Mouse (Mus musculus) kidney, adult 18-20 months (tissue): ENCODE results near the gene Hexdc.

Experiments used
- DNase-seq: peaks from one replicate; pipeline ENCODE4 v3.0.0; 2021

Hexdc gene

DNA sequence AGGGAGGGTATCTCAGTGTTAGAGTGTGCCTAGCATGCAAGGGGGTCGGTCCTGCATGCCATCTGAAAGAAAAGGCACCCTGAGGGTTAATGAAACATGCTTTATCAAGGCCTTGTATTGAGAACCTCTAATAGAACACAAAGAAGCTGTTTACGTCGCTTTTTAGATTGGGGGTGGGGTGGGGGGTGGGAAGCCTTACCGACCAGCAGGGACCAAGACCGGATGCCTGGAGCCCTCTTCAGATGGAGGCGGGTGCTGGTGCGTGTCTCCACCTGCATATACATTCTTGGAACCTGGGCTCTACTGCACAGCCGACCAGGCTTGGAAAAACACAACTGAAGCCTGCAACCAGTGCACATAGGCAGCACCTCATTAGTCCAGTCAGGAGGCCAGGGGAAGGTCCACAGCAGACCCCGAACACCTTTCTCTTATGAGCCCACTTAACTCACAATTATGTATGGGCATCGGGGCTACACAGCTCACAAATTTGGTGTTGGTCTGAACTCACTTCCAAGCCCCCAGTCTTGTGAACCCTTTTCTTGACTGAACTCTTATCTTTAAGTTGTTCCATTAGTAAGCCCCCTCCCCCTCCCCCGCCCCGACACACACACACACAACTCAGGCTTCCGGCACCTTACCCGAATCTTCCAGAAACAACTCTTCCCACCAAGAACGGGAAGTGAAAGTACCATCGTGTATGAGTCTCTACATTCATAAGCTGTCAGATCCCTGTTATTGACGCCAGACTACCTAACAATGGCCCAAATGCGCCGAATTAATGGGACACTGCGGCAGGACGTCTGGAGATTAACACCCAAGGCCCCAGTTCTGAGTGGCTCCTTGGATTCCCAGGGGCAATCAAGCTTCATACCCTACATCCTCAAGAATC is 24.1 kb downstream of the Hexdc start:
- no peak for DNase-seq

DNA sequence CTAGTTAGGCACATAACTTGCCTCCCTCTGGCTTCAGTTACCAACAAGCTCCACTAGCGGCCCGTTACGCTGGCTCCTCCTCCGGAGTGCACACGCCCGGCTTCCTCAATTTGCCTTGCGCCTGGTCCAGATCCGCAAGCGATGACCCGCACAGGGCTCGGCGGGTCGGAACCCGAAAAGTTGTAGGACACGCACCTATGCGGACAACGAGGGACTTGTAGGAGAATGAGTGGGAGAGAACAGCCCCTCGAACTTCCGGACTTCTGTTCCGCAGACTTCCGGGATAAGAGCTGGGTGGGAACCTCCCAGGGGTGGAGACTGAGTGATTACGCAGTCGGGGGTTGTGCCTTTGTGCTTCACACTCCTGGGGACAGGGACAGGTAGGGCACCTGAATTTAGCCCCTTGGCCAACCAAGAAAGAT is 24.8 kb downstream of the Hexdc start, which contains the start of gene Cybc1:
TSS of gene Cybc1 (minus strand) at position 305 of the 422 bp plus-strand sequence.
- DNase-seq, result peak; percentile 87

DNA sequence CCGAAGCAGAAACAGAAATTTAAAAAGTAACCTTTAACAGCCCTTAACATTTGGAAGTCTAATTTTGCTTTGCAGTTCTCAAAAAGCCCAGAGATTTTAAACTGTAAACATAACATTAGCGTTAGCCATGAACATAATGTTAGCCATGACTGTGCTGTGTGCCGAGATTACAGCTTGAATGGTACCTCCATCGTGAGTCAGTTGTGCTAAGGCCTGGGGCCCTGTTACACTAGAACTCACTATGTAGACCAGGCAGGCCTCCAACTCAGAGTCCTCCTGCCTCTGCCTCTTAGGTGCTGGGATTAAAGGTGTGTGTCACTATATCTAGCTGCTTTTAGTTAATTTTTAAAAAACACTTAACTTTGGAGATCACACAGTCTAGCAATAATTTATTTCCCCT is 27.0 kb downstream of the Hexdc start:
- DNase-seq, result peak; percentile 60

DNA sequence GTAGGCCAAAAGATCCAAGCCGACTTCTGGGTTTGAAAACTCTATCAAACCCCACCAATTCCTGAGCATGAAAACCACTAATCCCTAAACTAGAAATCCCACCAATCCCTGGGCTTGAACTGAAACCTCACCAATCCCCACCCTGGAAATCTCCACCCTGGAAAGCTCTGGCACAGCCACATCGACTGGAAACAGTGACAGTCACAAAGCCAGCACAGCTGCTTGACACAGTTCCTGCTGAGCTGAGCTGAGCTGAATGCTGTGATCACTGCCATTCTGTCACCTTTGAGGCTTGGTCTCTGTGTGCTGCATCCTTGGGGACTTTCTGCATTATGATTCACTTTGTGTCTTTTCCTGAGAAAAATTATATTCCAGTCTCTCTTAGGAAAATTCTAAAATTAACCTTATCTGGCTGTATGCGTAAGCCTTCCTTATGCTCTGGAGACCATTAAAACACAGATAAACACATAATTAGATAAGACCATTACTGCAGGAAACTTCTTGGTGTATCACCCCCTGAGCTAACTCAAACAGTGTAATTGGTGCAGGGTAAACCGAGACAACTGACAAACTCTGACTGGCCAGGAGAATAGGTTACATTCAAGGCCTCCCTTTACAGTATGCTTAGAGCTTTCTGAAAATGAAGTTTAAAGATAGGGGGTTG is 27.5 kb downstream of the Hexdc start:
- peak; percentile 22 for DNase-seq

DNA sequence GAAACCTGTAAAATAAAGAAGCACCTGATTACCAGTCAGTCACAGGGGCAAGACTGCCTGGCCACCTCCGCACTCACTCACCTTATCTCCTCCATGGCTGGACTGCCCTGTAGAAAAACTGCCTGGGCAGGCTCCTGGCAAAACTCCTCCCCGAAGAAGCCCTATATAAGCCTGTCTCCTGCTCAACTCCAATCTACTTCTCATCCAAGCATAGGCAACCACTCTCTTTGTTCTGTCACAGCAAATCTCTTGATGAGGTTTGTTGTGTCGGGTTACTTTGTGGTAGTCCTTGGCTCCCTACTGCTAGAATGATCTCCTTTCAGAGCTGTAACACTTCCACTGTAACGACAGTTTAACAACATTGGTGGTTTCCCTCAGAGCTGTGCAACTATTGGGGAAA is 28.5 kb downstream of the Hexdc start:
- no peak for DNase-seq

DNA sequence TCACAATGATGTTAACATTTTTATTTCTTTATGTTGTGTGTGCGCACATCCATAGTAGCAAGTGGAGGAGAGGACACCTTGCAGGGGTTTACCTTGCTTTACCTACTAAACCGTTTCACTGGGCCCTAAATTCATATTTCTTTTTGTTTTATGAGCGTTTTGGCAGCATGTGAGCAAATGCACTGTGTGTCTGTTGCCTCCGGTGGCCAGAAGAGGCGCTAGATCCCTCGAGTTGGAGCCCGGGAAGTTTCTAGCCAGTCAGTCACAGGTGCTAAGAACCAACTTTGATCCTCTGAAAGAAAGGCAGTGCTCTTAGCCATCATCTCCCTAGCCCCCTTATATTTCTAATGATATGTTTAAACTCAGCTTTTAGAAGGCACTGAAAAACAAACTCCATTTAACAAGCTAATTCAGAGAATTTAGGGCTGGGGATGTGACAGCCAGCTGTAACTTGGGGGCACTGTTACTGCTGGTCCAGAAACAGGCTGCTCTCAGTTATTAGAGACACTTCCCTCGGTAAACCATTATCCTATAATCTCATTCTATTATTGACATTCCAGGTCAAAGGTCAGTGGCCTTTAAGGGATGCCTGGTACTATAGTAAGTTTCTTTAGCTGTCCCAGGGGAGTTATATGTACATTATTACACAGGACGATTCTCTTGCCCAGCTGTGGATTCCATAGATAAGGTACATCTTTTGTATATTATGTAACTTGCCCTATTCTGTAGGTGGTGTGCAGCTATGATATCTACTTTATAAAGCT is 31.4 kb downstream of the Hexdc start:
- DNase-seq, result peak; percentile 27

DNA sequence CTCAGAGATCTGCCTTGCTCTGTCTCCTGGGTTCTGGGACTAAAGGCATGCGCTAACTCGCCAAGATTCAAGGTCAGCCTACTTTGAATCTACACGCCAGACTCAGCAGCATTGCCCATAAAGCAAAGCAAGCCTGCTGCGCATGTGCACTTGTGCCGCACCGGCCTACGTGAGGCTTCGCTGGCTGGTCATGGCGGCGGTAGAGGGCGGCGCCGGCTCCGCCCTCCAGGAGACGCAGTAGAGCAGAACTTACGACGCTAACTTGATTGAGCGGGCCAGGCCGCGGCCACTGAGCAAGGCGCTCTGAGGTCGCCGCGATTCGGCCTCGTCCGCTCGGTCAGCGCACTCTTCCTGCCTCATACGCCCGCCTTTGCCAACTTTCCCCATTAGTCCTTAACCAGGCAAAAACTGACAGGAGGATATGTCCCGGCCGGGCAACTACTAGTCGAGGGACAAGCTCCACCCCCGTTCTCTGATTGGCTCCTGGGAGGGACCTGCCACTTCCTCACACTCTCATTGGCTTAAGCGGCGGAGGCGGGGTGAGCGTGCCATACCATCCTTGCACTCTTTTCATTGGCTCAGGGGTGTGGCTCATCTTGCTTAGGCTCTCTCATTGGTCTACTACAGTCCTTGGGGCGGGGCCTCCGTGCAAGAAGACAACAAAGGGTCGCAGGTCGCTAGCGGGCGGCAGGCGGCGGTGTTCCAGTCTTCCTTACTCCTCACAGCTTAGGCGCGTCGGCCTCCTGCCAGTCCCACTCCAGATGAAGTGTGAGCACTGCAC is 32.5 kb downstream of the Hexdc start, which contains the start of gene Narf:
TSS of gene Narf (plus strand) at position 690 of the 781 bp plus-strand sequence.
- DNase-seq, result peak; percentile 99

DNA sequence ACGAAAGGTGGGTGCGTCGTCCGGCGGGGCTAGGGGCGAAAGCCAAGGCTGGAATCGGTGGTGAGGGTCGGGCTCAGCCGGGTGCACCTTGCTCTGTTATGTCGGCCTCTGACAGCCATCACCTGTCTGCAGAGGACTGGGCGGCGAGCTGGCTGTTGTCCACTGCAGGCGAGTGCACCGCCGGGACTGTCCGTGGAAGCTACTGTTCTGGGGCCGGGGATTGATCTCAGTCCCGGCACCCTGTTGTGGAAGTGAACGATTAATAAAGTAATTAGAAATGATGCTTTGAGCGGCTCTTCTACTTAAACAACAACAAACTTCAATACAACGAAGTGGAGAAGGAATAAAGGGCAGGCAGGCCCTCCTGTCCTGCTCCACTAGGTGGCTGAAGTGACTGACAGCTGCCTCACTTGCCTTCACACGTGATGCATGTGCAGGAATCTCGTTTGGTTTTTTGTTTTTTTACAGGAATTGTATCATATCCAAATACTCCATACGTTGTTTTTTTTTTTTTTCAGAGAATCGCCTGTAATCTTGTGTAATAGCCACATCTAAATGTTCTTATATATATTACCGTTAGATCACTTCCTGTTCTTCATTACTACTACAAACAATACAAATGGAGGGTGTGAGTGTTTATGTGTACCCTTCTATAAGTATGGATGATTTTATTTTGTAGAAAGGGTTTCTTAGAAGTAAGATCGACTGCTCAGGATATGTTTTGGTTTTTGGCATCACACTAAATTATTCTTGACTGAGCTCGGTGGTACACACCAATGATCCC is 33.3 kb downstream of the Hexdc start:
- DNase-seq, result no peak

DNA sequence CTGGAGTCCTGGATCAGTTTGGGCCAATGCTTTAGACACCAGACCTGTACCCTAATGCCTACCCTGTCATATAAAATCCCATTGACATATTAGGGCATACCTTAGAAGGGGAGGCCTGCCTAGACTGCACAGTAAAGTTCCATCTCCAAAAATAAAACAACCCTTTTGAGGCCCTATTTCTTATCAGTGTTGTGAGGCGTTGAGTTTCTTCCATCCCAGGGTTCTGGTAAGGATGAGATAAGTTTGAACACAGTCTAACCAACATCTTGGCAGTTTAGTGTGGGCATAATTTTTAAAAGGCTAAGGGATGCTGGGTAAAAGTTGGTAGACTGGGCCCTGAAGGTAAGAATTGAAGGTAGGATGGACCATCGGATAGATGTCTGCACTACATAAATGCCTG is 35.4 kb downstream of the Hexdc start:
- no peak for DNase-seq

DNA sequence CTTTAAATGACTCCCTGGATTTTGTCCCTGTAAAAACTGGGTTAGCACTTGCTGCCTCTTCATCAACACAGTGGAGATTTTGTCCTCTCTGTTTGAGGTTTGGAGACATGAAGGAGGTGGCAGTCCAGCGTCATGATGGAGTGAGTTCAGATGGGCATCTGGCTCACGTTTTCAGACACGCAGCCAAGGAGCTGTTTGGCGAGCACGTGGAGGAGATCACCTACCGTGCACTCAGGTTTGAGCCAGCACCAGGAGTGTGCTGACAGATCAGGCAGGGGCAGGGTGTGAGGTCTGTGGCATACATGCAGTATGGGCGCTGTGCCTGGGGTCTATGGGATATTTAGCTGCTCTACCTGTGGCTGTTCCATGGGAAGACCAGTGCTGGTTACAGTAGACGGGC is 46.0 kb downstream of the Hexdc start:
- no peak for DNase-seq

DNA sequence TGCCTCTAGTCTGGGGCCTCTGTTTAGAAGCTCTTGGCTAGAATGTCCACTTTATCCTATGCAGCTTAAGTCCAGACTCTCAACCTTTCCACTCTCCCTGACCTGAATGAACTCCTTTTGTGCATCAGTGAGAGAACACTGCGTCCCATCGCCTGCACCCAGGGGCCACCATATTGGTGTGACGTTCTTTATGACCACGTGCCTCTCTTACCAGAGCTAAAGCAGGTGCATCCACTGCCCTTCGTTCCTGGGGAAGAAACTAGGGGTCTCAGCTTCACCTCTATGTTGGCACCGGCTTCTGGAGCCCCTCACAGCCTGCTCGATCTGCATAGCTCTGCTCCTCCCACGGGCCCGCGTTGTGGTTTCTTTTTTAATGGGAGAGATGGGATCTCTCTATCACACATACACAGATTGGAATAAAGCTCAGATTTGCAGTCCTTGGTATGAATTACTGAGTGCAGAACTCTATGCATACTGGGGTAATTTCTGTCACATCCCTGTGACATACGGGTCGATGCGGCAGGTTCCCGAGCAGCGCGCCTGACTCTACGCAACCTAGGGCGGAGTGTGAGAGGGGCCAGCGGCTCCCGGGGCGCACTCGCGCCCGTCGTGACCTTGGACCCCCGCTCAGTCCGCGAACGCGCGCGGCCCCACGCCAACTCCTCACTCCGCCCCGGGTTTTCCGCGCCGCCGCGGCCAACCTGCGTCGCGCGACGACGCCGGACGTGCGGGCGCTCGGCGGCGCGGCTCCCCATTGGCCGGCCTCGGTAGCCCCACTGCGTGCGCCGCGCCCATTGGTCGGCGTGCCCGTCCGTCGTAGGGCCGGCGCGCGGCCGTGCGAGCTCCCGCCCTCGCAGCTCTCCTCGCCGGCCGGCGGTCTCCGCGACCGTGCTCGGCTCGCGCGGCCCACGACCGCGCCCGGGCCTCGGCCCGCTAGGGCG is 55.2 kb downstream of the Hexdc start, which contains the start of gene Foxk2:
TSS of gene Foxk2 (plus strand) at position 831 of the 941 bp plus-strand sequence.
- DNase-seq, result peak; percentile 90

DNA sequence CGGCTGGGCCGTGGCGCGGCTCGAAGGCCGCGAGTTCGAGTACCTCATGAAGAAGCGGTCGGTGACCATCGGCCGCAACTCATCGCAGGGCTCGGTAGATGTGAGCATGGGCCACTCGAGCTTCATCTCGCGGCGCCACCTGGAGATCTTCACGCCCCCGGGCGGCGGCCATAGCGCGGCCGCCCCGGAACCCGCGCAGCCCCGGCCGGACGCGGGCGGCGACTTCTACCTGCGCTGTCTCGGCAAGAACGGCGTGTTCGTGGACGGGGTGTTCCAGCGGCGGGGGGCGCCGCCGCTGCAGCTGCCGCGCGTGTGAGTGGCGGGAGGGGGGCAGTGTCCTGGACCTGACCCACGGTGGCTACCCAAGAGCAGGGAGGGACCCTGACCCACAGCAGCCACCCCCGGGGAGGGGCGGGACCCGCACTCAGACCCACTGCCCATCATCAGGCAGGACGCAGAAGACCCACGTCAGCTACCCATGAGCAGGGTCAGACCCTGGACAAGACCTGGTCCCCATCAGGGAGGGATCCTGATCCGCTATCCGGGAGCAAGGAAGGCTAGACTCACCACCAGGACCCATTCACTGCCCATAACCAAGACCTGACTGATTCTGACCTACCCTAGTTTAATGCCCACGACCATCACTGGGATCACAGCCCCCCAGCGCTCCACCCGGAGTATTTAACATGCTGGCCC is 56.1 kb downstream of the Hexdc start:
- peak; percentile 30 for DNase-seq

DNA sequence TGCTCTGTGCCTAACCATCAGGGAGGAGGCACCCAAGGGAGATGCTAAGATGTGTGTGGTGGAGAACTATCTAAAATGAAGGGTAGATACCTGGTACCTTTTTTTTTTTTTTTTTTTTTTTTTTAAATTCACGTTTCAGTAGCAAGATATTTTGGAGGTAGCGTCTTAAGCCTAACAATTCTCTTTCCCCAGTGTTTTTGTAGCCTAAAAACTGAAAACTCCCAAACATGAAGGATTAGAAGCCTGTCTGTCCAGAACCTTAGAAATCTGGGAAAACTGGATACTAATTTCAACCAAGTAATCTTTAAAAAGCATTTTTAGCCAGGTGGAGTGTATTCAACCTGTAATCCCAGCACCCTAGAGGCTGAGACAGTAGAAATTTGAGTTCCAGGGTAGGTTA is 56.8 kb downstream of the Hexdc start:
- no peak for DNase-seq
